Mouse (Mus musculus) lung, embryonic 15.5 days (tissue): ENCODE data around the gene Rad54l2. TPM values are rescaled to one million over a fixed set of nuclear protein-coding genes. Genes with fewer than 3 reads are reported as not detected.

ENCODE experiments used
- ATAC-seq: fragments of 200-750 bp; cut with Nextera tagmentation; 2 replicates; pipeline ENCODE4 v1.8.0; 2017; ENCODE audit warnings: moderate number of reproducible peaks, borderline replicate concordance; ENCODE audit not compliant: low FRiP score, low TSS enrichment; ENCODE audit errors: extremely low read depth
- H3K27ac ChIP-seq: fragments of 300-500 bp; sonication (generic); 2 replicates; pipeline ENCODE4 v1.5.1; 2015; ENCODE audit warnings: moderate library complexity, mild to moderate bottlenecking, inconsistent platforms
- H3K27me3 ChIP-seq: fragments of 300-500 bp; sonication (generic); 2 replicates; pipeline ENCODE4 v1.6.1; 2015; ENCODE audit warnings: inconsistent platforms
- H3K36me3 ChIP-seq: fragments of 300-500 bp; sonication (generic); 2 replicates; pipeline ENCODE4 v1.6.1; 2015; ENCODE audit warnings: inconsistent platforms
- H3K4me1 ChIP-seq: fragments of 300-500 bp; sonication (generic); 2 replicates; pipeline ENCODE4 v1.6.1; 2015; ENCODE audit warnings: inconsistent platforms
- H3K4me2 ChIP-seq: fragments of 300-500 bp; sonication (generic); 2 replicates; pipeline ENCODE4 v1.6.1; 2015; ENCODE audit warnings: inconsistent platforms, mild to moderate bottlenecking, moderate library complexity
- H3K4me3 ChIP-seq: fragments of 300-500 bp; sonication (generic); 2 replicates; pipeline ENCODE4 v1.5.1; 2015; ENCODE audit warnings: mild to moderate bottlenecking, inconsistent platforms
- H3K9ac ChIP-seq: fragments of 300-500 bp; sonication (generic); 2 replicates; pipeline ENCODE4 v1.6.1; 2015; ENCODE audit warnings: inconsistent platforms
- H3K9me3 ChIP-seq: fragments of 300-500 bp; sonication (generic); 2 replicates; pipeline ENCODE4 v1.6.1; 2016; ENCODE audit warnings: inconsistent platforms
- whole genome bisulfite sequencing: fragments of 180-500 bp; shearing (Covaris S2); methylation state at CpG from one replicate; pipeline ENCODE4 v1.1.7; 2015; 5-methylcytosine and 5-hydroxymethylcytosine counted together
- polyA plus RNA-seq: library from polyadenylated mRNA; unstranded; fragments of >200 nt; fragmentation: Nextera tagmentation; extraction: Ambion mirVana; gene quantifications from 2 replicates; pipeline ENCODE4 v1.2.1, GENCODE M21; 2015

The Rad54l2 gene
- polyA plus RNA-seq, 1 experiment from 2014 or later: 7.1 TPM

DNA sequence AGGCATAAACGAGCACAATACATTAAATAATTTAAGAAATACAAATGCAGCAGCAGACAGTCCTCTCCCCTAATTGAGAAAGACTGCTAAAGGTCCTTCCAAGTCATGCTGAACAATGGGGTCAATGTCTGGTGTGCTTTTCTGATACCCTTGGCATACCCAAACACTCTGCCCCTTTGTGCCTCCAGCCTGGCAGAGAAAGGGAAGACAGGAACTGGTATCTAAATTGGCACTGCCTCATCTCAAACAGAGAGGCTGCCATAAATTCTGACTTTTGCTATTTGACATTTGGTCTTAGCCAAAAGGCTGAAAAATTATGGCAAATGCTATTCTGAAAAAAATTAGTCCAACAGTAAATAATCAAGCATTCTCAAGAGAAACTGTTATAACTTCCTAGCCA is 49.9 kb downstream of the Rad54l2 start:
- Histone ChIP-seq H3K4me3 (no peak overlapping the region), H3K27ac (no peak overlapping the region), H3K36me3 (no peaks in the 10 kb centered on the region), H3K27me3 (no peaks in the 10 kb centered on the region), H3K4me1 (no peaks in the 10 kb centered on the region), H3K4me2 (no peak overlapping the region), H3K9ac (no peak overlapping the region), H3K9me3 (no peaks in the 10 kb centered on the region)
- WGBS: 79% methylated on average over 1 of the region's 1 CpGs
- ATAC-seq: no peak

DNA sequence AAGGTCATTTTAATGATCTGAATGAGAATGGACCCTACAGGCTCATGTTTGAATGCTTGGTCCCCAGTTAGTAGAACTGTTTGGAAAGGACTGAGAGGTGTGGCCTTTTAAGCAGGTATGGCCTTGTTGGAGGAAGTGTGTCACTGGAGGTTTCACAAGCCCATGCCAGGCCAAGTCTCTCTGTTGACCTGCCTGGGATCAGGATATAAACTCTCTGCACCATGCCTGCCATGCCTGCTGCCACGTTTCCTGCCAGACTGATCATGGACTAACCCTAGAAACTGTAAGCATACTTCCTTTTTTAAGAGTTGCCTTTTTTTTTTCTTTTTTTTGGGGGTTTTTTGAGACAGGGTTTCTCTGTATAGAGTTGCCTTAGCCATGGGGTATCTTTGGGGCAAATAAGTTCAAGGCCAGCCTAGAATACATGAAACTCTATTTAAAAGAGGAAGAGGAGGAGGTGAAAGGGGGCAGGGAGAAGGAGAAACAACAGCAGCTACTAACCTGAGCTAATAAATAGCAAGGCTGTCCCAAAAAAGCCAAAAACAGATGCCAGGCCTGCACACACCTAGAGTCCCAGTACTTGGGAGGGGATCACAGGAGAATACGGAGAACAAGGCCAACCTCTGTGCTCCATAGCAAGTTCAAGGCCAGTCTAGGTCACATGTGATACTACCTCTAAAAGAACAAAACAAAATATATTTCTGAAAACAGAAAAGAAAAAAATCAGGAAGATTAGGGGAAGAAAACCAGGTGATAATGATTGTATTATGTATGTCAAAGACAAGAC is 50.6 kb downstream of the Rad54l2 start:
- Histone ChIP-seq H3K27me3 (no peaks in the 10 kb centered on the region), H3K4me2 (no peak overlapping the region), H3K27ac (no peak overlapping the region), H3K4me1 (no peaks in the 10 kb centered on the region), H3K9ac (no peak overlapping the region), H3K36me3 (no peaks in the 10 kb centered on the region), H3K9me3 (no peaks in the 10 kb centered on the region), H3K4me3 (no peak overlapping the region)
- ATAC-seq: no peak
- WGBS: 96% methylated on average over 2 of the region's 2 CpGs

DNA sequence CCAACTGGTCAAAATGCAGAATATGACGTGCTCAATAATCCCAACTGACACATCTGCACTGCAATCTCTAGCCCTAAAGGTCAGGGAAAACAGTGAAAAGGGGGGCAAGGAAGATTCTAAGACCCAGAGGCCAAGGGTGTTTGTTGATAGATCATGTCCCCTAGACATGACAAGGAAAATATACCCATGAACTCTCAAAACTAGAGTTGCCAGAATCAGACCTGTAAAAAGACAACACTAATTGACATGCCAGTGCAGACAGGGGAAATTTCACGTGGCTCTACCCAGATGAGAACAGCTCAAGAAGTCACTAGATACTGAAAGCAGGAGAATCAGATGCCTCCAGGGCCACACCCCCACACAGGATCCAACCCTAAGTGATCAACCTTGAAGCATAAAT is 55.3 kb downstream of the Rad54l2 start:
- Histone ChIP-seq H3K4me2 (no peak overlapping the region), H3K27ac (no peak overlapping the region), H3K9me3 (no peaks in the 10 kb centered on the region), H3K9ac (no peak overlapping the region), H3K4me1 (no peaks in the 10 kb centered on the region), H3K27me3 (no peaks in the 10 kb centered on the region), H3K36me3 (no peaks in the 10 kb centered on the region), H3K4me3 (no peak overlapping the region)
- ATAC-seq: no peak
- WGBS: 65% methylated on average over 2 of the region's 2 CpGs

DNA sequence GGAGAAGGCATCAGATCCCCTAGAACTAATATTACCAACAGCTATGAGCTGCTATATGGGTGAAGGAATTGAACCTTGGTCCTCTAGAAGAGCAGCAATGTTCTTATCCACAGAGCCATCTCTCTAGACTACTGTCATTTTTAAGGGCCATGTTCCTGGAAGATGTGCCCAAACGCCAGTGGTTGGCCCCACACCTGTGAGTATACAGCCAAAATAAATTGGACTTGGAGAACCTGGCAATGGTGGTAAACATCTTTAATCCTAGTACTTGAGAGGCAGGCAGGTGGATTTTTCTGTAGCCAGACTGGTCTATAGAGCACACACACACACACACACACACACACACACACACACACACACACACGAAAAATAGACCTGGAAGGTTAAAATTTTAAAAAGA is 59.6 kb downstream of the Rad54l2 start:
- no peaks in the 10 kb centered on the region for H3K36me3 ChIP-seq
- no peak for ATAC-seq
- H3K9ac ChIP-seq: no peak overlapping the region
- H3K4me1 ChIP-seq: no peaks in the 10 kb centered on the region
- H3K27ac ChIP-seq: no peak overlapping the region
- H3K9me3 ChIP-seq: no peaks in the 10 kb centered on the region
- WGBS: 87% methylated on average over 2 of the region's 2 CpGs
- H3K4me2 ChIP-seq: no peak overlapping the region
- no peak overlapping the region for H3K4me3 ChIP-seq
- no peaks in the 10 kb centered on the region for H3K27me3 ChIP-seq

DNA sequence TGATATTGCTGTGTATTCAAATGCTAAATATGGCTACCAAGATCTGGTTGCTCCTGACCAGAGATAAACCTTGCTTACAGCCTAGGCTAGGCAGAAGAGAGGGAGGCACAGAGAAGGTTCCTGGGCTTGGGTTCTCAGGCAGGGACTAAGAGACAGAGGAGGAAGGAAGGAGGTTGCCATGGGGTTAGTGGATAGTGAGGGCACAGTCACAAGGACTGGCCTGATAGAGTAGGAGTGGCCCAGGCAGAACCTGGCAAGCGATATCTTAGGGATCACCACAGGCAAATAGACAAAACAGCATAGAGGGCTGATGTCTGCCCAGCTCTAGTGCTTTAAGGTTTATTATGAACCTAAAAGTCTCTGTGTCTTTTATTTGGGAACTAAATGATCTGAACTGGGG is 62.1 kb downstream of the Rad54l2 start:
- no peak for ATAC-seq

DNA sequence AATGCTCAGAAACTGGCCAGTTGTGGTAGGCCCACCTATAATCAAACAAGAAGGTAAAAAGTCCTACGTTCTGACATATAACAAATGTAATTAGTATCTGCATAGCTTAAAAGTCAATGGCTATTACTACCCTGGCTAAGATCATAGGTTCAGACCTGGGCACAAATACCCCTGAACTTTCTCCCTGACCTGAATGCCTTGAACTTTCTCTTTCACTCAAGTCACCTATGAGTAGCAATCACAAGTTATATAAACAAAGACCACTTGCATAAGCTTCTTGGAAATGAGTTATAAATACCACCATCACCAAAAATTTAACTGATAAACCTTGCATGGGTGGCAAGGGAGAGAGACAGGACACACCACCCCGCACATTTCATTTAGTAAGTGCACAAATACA is 63.6 kb downstream of the Rad54l2 start:
- ATAC-seq: no peak
- Histone ChIP-seq H3K4me3 (no peak overlapping the region), H3K27me3 (no peaks in the 10 kb centered on the region), H3K36me3 (peaks cover 5% of the 10 kb centered on the region; the same call in 1 of the 2 replicates), H3K4me1 (no peaks in the 10 kb centered on the region), H3K27ac (no peak overlapping the region), H3K9me3 (no peaks in the 10 kb centered on the region), H3K9ac (no peak overlapping the region), H3K4me2 (no peak overlapping the region)
- WGBS: 91% methylated on average over 2 of the region's 2 CpGs

More for the DNA sequence above, 62.1 kb downstream of the Rad54l2 start:
- 90% methylated on average over 1 of the region's 1 CpGs for WGBS
- Histone ChIP-seq H3K4me1 (no peaks in the 10 kb centered on the region), H3K27me3 (no peaks in the 10 kb centered on the region), H3K27ac (no peak overlapping the region), H3K36me3 (no peaks in the 10 kb centered on the region), H3K9me3 (no peaks in the 10 kb centered on the region), H3K4me3 (no peak overlapping the region), H3K9ac (no peak overlapping the region), H3K4me2 (no peak overlapping the region)

DNA sequence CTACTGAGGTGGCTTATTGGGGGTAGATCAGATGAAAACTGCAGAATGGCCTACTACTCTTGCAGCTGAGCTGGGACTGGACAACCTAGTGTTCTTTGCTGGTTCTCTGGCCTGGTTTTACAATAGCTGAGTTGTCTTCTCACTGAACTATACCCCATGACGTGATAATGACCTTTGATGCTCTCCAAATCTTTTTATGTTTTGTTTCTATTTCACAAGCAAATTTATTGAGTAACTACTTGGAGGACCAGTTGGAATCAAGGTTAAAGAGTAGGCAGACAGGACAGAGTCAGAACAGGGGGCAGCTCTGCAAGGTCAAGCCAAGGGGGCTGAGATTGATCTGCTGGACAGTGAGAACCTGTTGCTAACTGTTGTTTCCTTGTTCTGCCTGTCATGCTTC is 64.1 kb downstream of the Rad54l2 start:
- WGBS: 87% methylated on average over 1 of the region's 1 CpGs
- no peaks in the 10 kb centered on the region for H3K27me3 ChIP-seq
- no peak overlapping the region for H3K4me2 ChIP-seq
- no peaks in the 10 kb centered on the region for H3K9me3 ChIP-seq
- no peak for ATAC-seq
- H3K4me3 ChIP-seq: no peak overlapping the region
- no peaks in the 10 kb centered on the region for H3K4me1 ChIP-seq
- H3K9ac ChIP-seq: no peak overlapping the region
- H3K36me3 ChIP-seq: peaks cover 10% of the 10 kb centered on the region; the same call in 1 of the 2 replicates
- no peak overlapping the region for H3K27ac ChIP-seq

DNA sequence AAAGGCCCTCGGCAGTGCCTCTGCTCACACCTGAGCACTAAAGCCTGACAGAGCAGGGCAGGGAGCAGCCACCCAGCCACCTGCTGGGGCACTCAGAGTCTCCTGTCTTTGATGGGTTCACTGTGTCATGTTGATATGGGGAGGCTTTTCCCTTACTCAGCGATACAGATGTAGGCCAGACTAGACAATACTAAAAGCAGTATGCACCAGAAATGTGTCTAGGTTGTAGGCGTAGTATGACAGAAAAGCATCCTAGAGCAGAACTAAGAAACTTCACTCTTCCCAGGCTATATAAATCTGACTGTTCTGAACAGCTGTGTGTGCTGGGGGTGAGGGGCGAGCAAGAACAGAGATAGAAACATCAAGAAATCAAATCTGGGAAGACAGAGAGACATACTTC is 72.3 kb downstream of the Rad54l2 start:
- H3K4me1 ChIP-seq: no peaks in the 10 kb centered on the region
- 93% methylated on average over 4 of the region's 4 CpGs for WGBS

DNA sequence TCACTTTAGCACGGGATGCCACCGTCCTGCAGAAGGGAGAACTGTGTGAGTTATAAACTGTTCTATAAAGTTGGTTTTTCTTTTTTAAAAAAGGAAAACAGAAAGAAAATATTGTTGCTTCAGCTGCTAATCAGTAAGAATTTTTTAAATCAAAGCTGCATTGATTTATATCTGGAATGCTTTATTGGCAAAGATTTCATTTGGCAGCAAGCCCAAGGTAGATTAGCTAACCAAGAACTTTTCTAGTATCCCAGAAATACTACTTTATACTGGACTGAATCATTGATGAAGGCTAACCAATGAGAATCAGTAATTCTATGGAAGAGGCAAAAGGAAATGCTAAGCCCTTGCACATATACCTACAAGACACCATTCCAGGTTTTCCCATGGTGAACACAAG is 72.8 kb downstream of the Rad54l2 start:
- Histone ChIP-seq H3K9ac (no peak overlapping the region), H3K4me3 (no peak overlapping the region), H3K9me3 (no peaks in the 10 kb centered on the region), H3K36me3 (peaks cover 63% of the 10 kb centered on the region), H3K27me3 (no peaks in the 10 kb centered on the region), H3K4me2 (no peak overlapping the region), H3K27ac (no peak overlapping the region), H3K4me1 (no peaks in the 10 kb centered on the region)
- ATAC-seq: no peak
- 86% methylated on average over 2 of the region's 2 CpGs for WGBS

More for the DNA sequence above, 72.3 kb downstream of the Rad54l2 start:
- peaks cover 66% of the 10 kb centered on the region for H3K36me3 ChIP-seq
- ATAC-seq: no peak
- H3K9me3 ChIP-seq: no peaks in the 10 kb centered on the region
- no peak overlapping the region for H3K27ac ChIP-seq
- H3K9ac ChIP-seq: no peak overlapping the region
- no peaks in the 10 kb centered on the region for H3K27me3 ChIP-seq
- no peak overlapping the region for H3K4me2 ChIP-seq
- no peak overlapping the region for H3K4me3 ChIP-seq

DNA sequence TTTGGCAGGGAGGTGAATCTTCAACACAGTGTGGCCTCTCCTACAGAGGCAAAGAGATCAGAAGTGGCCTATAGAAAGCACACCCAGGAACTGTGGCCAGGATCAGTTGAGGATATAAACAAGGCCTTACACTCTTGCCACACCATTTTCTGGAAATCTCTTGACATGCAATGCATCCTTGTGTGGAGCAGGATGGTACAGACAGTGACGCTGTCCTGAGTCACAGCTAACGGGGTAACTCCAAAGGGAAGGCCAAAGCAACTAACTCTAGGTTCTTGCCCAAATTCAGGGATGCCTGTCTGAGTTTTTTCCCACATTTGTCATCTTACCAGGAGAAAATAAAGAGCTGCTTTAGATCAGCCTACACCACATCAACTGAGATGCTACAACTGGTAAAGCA is 76.5 kb downstream of the Rad54l2 start:
- H3K27ac ChIP-seq: no peak overlapping the region
- no peaks in the 10 kb centered on the region for H3K4me1 ChIP-seq
- no peak overlapping the region for H3K4me3 ChIP-seq
- 94% methylated on average over 2 of the region's 2 CpGs for WGBS
- H3K9ac ChIP-seq: no peak overlapping the region
- H3K4me2 ChIP-seq: no peak overlapping the region
- H3K36me3 ChIP-seq: peaks cover 68% of the 10 kb centered on the region
- no peak for ATAC-seq
- no peaks in the 10 kb centered on the region for H3K9me3 ChIP-seq
- no peaks in the 10 kb centered on the region for H3K27me3 ChIP-seq

DNA sequence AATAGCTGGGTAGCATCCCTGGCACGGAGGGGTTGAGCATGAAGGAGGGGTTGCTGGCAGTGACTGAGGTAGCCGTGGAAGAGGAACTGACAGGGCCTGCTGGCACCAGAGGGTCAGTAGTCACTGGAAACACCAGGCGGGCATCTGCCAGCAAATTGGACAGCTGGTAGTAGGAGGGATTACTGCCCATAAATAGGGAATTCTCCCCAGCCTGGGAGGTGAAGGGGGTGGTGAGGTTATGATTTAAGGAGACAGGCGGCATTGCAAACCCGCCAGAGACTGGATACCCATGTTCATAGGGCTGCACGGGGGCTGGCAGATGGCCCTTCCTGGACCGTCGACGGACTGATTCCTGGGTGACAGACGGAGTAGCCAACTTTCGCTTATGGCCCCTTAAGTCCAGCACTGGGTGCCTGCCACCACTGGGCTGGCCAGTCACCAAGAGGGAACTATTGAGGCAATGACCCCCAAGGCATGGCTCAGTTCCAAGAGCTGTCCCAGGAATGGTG is 96.0 kb downstream of the Rad54l2 start:
- Histone ChIP-seq H3K36me3 (peaks cover 23% of the 10 kb centered on the region), H3K9me3 (no peaks in the 10 kb centered on the region), H3K9ac (no peak overlapping the region), H3K4me1 (no peaks in the 10 kb centered on the region), H3K4me3 (no peak overlapping the region), H3K27ac (no peak overlapping the region), H3K4me2 (no peak overlapping the region), H3K27me3 (no peaks in the 10 kb centered on the region)
- WGBS: 86% methylated on average over 11 of the region's 11 CpGs
- ATAC-seq: no peak; the same call in 1 of the 2 replicates

DNA sequence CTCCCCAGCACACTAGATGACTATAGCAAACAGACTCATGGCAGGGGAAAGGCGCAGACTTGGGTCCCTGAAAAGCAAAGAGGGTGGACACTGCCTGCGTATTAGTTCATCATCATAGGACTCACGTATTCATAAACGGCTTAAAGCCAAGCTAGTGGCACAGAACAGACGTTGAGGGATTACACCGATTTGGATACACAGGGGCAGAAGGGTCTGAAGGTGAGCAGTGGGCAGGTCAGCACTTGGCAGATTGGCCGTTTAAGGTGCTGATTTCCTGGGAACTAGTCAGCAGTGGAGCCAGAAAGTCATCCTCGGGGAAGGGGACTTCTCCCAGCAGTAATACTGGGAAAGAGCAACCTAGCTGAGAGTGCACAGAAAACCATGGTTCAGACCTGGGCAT is 100.2 kb downstream of the Rad54l2 start:
- no peak for ATAC-seq
- Histone ChIP-seq H3K4me2 (no peak overlapping the region), H3K4me3 (no peak overlapping the region), H3K27me3 (no peaks in the 10 kb centered on the region), H3K36me3 (peaks cover 13% of the 10 kb centered on the region), H3K4me1 (peaks cover 17% of the 10 kb centered on the region), H3K9ac (no peak overlapping the region), H3K9me3 (no peaks in the 10 kb centered on the region), H3K27ac (no peak overlapping the region)
- WGBS: 79% methylated on average over 8 of the region's 8 CpGs
